Mouse (Mus musculus): ENCODE measurements around the gene Tfeb. TPM values are rescaled to one million over a fixed set of nuclear protein-coding genes. Genes with fewer than 3 reads are reported as not detected.

Tfeb gene
- total and polyA plus RNA-seq, 3 experiments = 29.1 to 49.3 (median 39.9) TPM

DNA sequence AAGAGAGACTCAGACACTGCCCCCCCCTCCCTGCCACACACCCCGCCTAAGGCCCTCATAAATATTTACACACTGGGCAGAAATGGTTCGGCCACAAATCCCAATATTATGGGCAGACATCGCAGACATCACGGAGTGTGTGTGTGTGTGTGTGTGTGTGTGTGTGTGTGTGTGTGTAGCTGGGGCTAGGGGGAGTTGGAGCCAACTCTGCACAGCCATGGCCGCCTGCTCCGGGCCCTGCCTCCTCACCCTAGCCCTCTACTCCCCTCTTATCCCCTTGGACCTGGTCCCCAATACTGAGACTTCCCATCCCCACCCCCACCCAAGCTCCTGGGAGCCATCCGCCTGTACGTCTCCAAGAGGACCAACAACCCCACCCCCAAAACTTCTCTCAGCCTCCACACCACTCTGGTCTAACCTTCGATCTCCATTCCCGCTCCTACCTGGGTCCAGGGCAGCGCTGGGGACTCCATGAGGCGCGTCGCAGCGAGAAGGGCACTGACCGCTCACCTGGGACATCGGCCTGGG, 95.7 kb downstream of the Tfeb start:
- no peak for DNase-seq (ENCODE audit: extremely low read depth)
- Histone ChIP-seq H3K79me2 (replicated peaks; ENCODE audit: control insufficient read depth, extremely low read depth, insufficient read depth, poor library complexity, severe bottlenecking) (no peaks in the 10 kb centered on the region), H3K27ac (ENCODE audit: insufficient read depth, low read depth) (no peak overlapping the region), H3K27me3 (replicated peaks) (peaks cover 6% of the 10 kb centered on the region), H3K9me3 (replicated peaks; ENCODE audit: low read length) (peaks cover 2% of the 10 kb centered on the region), H3K4me3 (replicated peaks in 1 of 3; ENCODE audit: low read depth in 2 of 3, low read length in 2 of 3, poor library complexity in 1 of 3) (no peak overlapping the region), H3K36me3 (replicated peaks in 1 of 2; ENCODE audit: control insufficient read depth in 1 of 2, insufficient read depth in 1 of 2, low read length in 1 of 2) (no peaks in the 10 kb centered on the region), H3K4me1 (ENCODE audit: control insufficient read depth in 1 of 2, insufficient read depth in 2 of 2) (no peaks in the 10 kb centered on the region), H3K4me2 (ENCODE audit: insufficient read depth, low read depth, poor library complexity, severe bottlenecking) (no peak overlapping the region), H3K9ac (ENCODE audit: insufficient read depth, low read depth) (no peak overlapping the region)
- TF ChIP-seq PAX5 (IDR thresholded peaks at IDR 0.05; ENCODE audit: low read length) = no peak
- TF ChIP-seq MAZ (IDR thresholded peaks at IDR 0.05; ENCODE audit: low read depth, low read length) = no peak
- TF ChIP-seq USF2 (conservative IDR thresholded peaks at IDR 0.05; ENCODE audit: low read depth, low read length) = no peak
- no peak for TF ChIP-seq ETS1 (conservative IDR thresholded peaks at IDR 0.05; ENCODE audit: low read depth, low read length)
- TF ChIP-seq MAFK (IDR thresholded peaks at IDR 0.05; ENCODE audit: insufficient replicate concordance, low read length) = no peak
- TF ChIP-seq UBTF (IDR thresholded peaks at IDR 0.05; ENCODE audit: low read depth, low read length) = no peak
- no peak for TF ChIP-seq JUND (conservative IDR thresholded peaks at IDR 0.05; ENCODE audit: low read depth, low read length)
- TF ChIP-seq IRF4 (IDR thresholded peaks at IDR 0.05; ENCODE audit: low read depth, low read length) = no peak
- TF ChIP-seq BHLHE40 (IDR thresholded peaks at IDR 0.05; ENCODE audit: low read depth, low read length) = no peak
- TF ChIP-seq ZMIZ1 (IDR thresholded peaks at IDR 0.05; ENCODE audit: low read depth, low read length) = no peak
- dilution Hi-C loops (cut with MboI; ENCODE audit: extremely low pct_ligation_motif_present, extremely low pct_unique_long_range_greater_than_20kb, low sequenced_read_pairs) = no loop called here
- in situ Hi-C loops (cut with MboI; ENCODE audit: low pct_ligation_motif_present, low pct_unique_long_range_greater_than_20kb, low sequenced_read_pairs) = no loop called here

DNA sequence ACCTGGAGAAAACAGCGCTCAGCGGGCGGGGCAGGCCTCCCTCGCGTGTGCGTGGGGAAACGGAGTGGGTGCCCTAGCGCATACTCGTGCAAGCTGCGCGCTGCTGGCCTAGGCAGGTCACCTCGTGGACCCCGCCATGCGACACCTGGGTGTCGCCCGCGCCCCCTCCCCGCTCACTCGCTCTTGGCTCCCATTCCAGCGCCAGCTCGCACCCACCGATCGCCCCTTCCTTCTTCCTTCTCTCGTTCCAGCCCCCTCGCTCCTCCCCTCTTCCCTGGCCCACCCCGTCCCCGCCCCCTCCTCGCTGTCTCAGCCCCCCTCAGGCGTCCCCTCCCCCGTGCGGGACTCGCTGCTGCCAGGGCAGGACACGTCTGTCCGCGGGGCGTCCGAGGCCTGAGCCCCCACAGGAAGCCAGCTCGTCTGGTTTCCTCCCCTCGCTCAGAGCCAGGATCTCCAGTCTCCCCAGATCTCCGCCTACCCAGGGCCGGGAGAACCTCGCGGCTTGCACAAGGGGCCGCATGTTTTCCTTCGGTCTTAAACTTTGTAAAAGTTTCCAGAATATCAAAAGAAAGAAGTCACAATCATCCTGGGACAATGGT, 96.3 kb downstream of the Tfeb start:
- Histone ChIP-seq H3K4me2 (ENCODE audit: insufficient read depth, low read depth, poor library complexity, severe bottlenecking) (no peak overlapping the region), H3K4me1 (ENCODE audit: control insufficient read depth in 1 of 2, insufficient read depth in 2 of 2) (0 out of 4 replicates have a peak, but pooled peaks cover 0 to 2% of the 10 kb centered on the region in 2 experiments), H3K9me3 (replicated peaks; ENCODE audit: low read length) (peaks cover 6% of the 10 kb centered on the region), H3K9ac (ENCODE audit: insufficient read depth, low read depth) (no peak overlapping the region), H3K27ac (ENCODE audit: insufficient read depth, low read depth) (no peak overlapping the region), H3K4me3 (replicated peaks in 1 of 3; ENCODE audit: low read depth in 2 of 3, low read length in 2 of 3, poor library complexity in 1 of 3) (no peak overlapping the region), H3K36me3 (replicated peaks in 1 of 2; ENCODE audit: control insufficient read depth in 1 of 2, insufficient read depth in 1 of 2, low read length in 1 of 2) (no peaks in the 10 kb centered on the region), H3K79me2 (replicated peaks; ENCODE audit: control insufficient read depth, extremely low read depth, insufficient read depth, poor library complexity, severe bottlenecking) (no peaks in the 10 kb centered on the region), H3K27me3 (replicated peaks) (peaks cover 10% of the 10 kb centered on the region)
- in situ Hi-C loops (cut with MboI; ENCODE audit: low pct_ligation_motif_present, low pct_unique_long_range_greater_than_20kb, low sequenced_read_pairs) = no loop called here
- TF ChIP-seq USF2 (conservative IDR thresholded peaks at IDR 0.05; ENCODE audit: low read depth, low read length) = no peak
- TF ChIP-seq SMC3 (IDR thresholded peaks at IDR 0.05; ENCODE audit: low read depth, low read length) = no peak
- no peak for TF ChIP-seq UBTF (IDR thresholded peaks at IDR 0.05; ENCODE audit: low read depth, low read length)
- dilution Hi-C loops (cut with MboI; ENCODE audit: extremely low pct_ligation_motif_present, extremely low pct_unique_long_range_greater_than_20kb, low sequenced_read_pairs) = no loop called here
- DNase-seq (ENCODE audit: extremely low read depth) = no peak

All from CH12.LX (cell line).